Mouse (Mus musculus): Measurements from ENCODE around the gene Mum1. TPM values are rescaled to one million over a fixed set of nuclear protein-coding genes. Genes with fewer than 3 reads are reported as not detected.
A peak's percentile ranks its signal among the peaks of the same experiment; 100 is the strongest.

Mum1 gene
- polyA plus RNA-seq, 1 experiment from 2014 or later = 34.0 TPM

GRCm38 (mm10) chr10:80265149-80265486 lies 38.9 kb downstream of the Mum1 start:
- 0% methylated on average over 12 of the region's 18 CpGs for WGBS
- peak overlapping the region; percentile 93 for H3K9ac ChIP-seq (replicated peaks; ENCODE audit: low read depth)
- DNase-seq (ENCODE audit: low spot score) (no peak), ATAC-seq (no peak)
- TF ChIP-seq EP300 (IDR thresholded peaks at IDR 0.05) (no peak), CTCF (IDR thresholded peaks at IDR 0.05) (no peak)
- no peaks in the 10 kb centered on the region for H3K27me3 ChIP-seq (replicated peaks; ENCODE audit: insufficient read depth, low read length)
- peaks cover 28% of the 10 kb centered on the region; the same call in 1 of the 2 replicates for H3K4me1 ChIP-seq (ENCODE audit: insufficient read depth, low read depth, low read length)
- peak overlapping the region; percentile 93 for H3K4me3 ChIP-seq (ENCODE audit: low read depth, low read length)
- peak overlapping the region; percentile 64 for H3K4me2 ChIP-seq (replicated peaks; ENCODE audit: low read depth, low read length)
- no peaks in the 10 kb centered on the region for H3K9me3 ChIP-seq (ENCODE audit: low read length)
- H3K27ac ChIP-seq (ENCODE audit: low read length) = peak overlapping the region; percentile 79
- H3K36me3 ChIP-seq (ENCODE audit: insufficient read depth, low read length) = no peaks in the 10 kb centered on the region

- no peak overlapping the region for H3K9ac ChIP-seq (replicated peaks; ENCODE audit: low read depth)
- 0 out of 2 replicates have a peak overlapping the region, but pooled peaks have one; percentile 51 for H3K27ac ChIP-seq (ENCODE audit: low read length)
- 97% methylated on average over 2 of the region's 2 CpGs for WGBS
- H3K4me1 ChIP-seq (ENCODE audit: insufficient read depth, low read depth, low read length) = peaks cover 19% of the 10 kb centered on the region; the same call in 1 of the 2 replicates
- DNase-seq (ENCODE audit: low spot score) (no peak), ATAC-seq (no peak)
- no peak overlapping the region for H3K4me2 ChIP-seq (replicated peaks; ENCODE audit: low read depth, low read length)
- no peak overlapping the region for H3K4me3 ChIP-seq (ENCODE audit: low read depth, low read length)
- 0 out of 2 replicates have a peak, but pooled peaks cover 5% of the 10 kb centered on the region for H3K36me3 ChIP-seq (ENCODE audit: insufficient read depth, low read length)
- H3K9me3 ChIP-seq (ENCODE audit: low read length) = no peaks in the 10 kb centered on the region
- TF ChIP-seq CTCF (IDR thresholded peaks at IDR 0.05) (no peak), EP300 (IDR thresholded peaks at IDR 0.05) (no peak)
- H3K27me3 ChIP-seq (replicated peaks; ENCODE audit: insufficient read depth, low read length) = no peaks in the 10 kb centered on the region
These were observed 43.9 kb downstream of the Mum1 start for GRCm38 (mm10) chr10:80270099-80270498.

GRCm38 (mm10) chr10:80270734-80271181 lies 44.5 kb downstream of the Mum1 start:
- 47% methylated on average over 6 of the region's 6 CpGs for WGBS
- Histone ChIP-seq H3K9me3 (ENCODE audit: low read length) (no peaks in the 10 kb centered on the region), H3K9ac (replicated peaks; ENCODE audit: low read depth) (no peak overlapping the region), H3K36me3 (ENCODE audit: insufficient read depth, low read length) (0 out of 2 replicates have a peak, but pooled peaks cover 5% of the 10 kb centered on the region), H3K27ac (ENCODE audit: low read length) (peak overlapping the region; percentile 51), H3K4me1 (ENCODE audit: insufficient read depth, low read depth, low read length) (peaks cover 19% of the 10 kb centered on the region; the same call in 1 of the 2 replicates), H3K4me2 (replicated peaks; ENCODE audit: low read depth, low read length) (no peak overlapping the region), H3K27me3 (replicated peaks; ENCODE audit: insufficient read depth, low read length) (no peaks in the 10 kb centered on the region), H3K4me3 (ENCODE audit: low read depth, low read length) (no peak overlapping the region)
- TF ChIP-seq EP300 (IDR thresholded peaks at IDR 0.05) (no peak), CTCF (IDR thresholded peaks at IDR 0.05) (no peak)
- no peak for ATAC-seq
- no peak for DNase-seq (ENCODE audit: low spot score)

DNA sequence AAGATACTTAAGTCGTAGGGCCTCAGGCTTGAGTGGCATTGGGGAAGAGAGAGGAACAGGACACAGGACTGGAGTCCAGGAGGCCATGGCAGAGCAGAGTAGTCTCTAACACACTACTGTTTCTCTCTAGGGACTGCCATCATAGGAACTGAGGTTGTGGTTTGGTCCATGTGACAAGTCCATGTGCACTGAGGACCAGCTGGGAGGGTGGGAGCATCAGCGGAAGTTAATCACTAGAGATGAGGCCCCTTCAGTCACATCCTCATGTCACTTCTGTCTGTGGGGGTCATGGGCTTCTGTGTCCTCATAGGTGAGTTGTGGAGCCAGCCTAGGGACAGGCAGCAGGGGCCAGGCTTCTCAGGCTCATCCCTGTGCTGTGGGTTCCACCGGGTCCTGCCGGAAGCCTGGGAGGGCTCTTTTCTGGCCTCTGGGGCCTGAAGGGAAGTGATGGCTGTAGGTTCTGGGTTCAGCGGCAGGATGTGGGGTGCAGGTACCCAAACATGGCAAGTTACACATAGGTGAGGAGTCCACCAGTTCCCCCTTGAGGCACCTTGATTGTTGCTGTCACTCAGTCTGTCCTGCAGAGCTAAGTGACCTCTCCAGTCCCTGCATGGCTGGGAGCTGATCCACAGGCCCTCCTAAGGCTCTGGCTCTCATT lies 45.1 kb downstream of the Mum1 start:
- DNase-seq (ENCODE audit: low spot score) (no peak), ATAC-seq (no peak)
- H3K4me1 ChIP-seq (ENCODE audit: insufficient read depth, low read depth, low read length) = peaks cover 17% of the 10 kb centered on the region; the same call in 1 of the 2 replicates
- H3K9ac ChIP-seq (replicated peaks; ENCODE audit: low read depth) = no peak overlapping the region
- 70% methylated on average over 5 of the region's 5 CpGs for WGBS
- H3K27ac ChIP-seq (ENCODE audit: low read length) = peak overlapping the region; percentile 51; the same call in 1 of the 2 replicates
- H3K4me3 ChIP-seq (ENCODE audit: low read depth, low read length) = no peak overlapping the region
- H3K9me3 ChIP-seq (ENCODE audit: low read length) = no peaks in the 10 kb centered on the region
- TF ChIP-seq CTCF (IDR thresholded peaks at IDR 0.05) = no peak
- no peak for TF ChIP-seq EP300 (IDR thresholded peaks at IDR 0.05)
- H3K4me2 ChIP-seq (replicated peaks; ENCODE audit: low read depth, low read length) = no peak overlapping the region
- 0 out of 2 replicates have a peak, but pooled peaks cover 5% of the 10 kb centered on the region for H3K36me3 ChIP-seq (ENCODE audit: insufficient read depth, low read length)
- no peaks in the 10 kb centered on the region for H3K27me3 ChIP-seq (replicated peaks; ENCODE audit: insufficient read depth, low read length)

GRCm38 (mm10) chr10:80271870-80272585 lies 45.8 kb downstream of the Mum1 start:
- peaks cover 14% of the 10 kb centered on the region; the same call in 1 of the 2 replicates for H3K4me1 ChIP-seq (ENCODE audit: insufficient read depth, low read depth, low read length)
- no peak overlapping the region for H3K27ac ChIP-seq (ENCODE audit: low read length)
- 91% methylated on average over 8 of the region's 8 CpGs for WGBS
- H3K4me2 ChIP-seq (replicated peaks; ENCODE audit: low read depth, low read length) = no peak overlapping the region
- no peak overlapping the region for H3K9ac ChIP-seq (replicated peaks; ENCODE audit: low read depth)
- H3K4me3 ChIP-seq (ENCODE audit: low read depth, low read length) = no peak overlapping the region
- no peaks in the 10 kb centered on the region for H3K9me3 ChIP-seq (ENCODE audit: low read length)
- no peaks in the 10 kb centered on the region for H3K27me3 ChIP-seq (replicated peaks; ENCODE audit: insufficient read depth, low read length)
- H3K36me3 ChIP-seq (ENCODE audit: insufficient read depth, low read length) = peaks cover 9% of the 10 kb centered on the region; the same call in 1 of the 2 replicates
- TF ChIP-seq EP300 (IDR thresholded peaks at IDR 0.05) = no peak
- TF ChIP-seq CTCF (IDR thresholded peaks at IDR 0.05) = no peak
- ATAC-seq (no peak), DNase-seq (ENCODE audit: low spot score) (no peak)

DNA sequence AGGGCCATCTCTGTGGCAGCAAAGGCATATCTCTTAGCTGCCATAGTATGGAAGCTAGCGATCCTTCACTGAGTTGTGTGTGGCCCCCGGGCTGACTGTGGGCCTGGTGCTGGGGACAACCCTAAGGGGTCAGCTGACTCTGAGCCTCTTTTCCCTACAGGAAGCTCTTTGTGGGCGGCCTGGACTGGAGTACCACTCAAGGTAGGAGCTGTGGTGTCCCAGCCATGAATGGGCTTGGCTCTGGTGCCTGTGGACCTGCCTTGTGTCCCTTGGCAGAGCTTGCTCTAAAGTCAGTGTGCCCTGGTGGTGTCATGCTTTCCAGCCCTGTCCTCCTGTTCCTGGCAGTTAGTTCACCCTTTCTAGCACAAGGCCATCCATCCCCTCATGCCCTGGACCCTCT lies 47.6 kb downstream of the Mum1 start:
- Histone ChIP-seq H3K27me3 (replicated peaks; ENCODE audit: insufficient read depth, low read length) (no peaks in the 10 kb centered on the region), H3K36me3 (ENCODE audit: insufficient read depth, low read length) (peaks cover 27% of the 10 kb centered on the region), H3K4me3 (ENCODE audit: low read depth, low read length) (no peak overlapping the region), H3K4me2 (replicated peaks; ENCODE audit: low read depth, low read length) (0 out of 2 replicates have a peak overlapping the region, but pooled peaks have one; percentile 5), H3K4me1 (ENCODE audit: insufficient read depth, low read depth, low read length) (0 out of 2 replicates have a peak, but pooled peaks cover under 1% of the 10 kb centered on the region), H3K9ac (replicated peaks; ENCODE audit: low read depth) (no peak overlapping the region), H3K9me3 (ENCODE audit: low read length) (no peaks in the 10 kb centered on the region), H3K27ac (ENCODE audit: low read length) (peak overlapping the region; percentile 68)
- ATAC-seq (peak; percentile 83), DNase-seq (ENCODE audit: low spot score) (peak; percentile 72)
- no peak for TF ChIP-seq EP300 (IDR thresholded peaks at IDR 0.05)
- no peak for TF ChIP-seq CTCF (IDR thresholded peaks at IDR 0.05)
- 57% methylated on average over 3 of the region's 3 CpGs for WGBS
